Mouse (Mus musculus): ENCODE measurements at regions not wholly inside any gene's neighbourhood (a gene's known extent, or its start where the extent isn't known, plus 50 kb on each side); places are given as distances from the start of the nearest gene placed in this dataset.
A peak's percentile ranks its signal among the peaks of the same experiment; 100 is the strongest.

DNA sequence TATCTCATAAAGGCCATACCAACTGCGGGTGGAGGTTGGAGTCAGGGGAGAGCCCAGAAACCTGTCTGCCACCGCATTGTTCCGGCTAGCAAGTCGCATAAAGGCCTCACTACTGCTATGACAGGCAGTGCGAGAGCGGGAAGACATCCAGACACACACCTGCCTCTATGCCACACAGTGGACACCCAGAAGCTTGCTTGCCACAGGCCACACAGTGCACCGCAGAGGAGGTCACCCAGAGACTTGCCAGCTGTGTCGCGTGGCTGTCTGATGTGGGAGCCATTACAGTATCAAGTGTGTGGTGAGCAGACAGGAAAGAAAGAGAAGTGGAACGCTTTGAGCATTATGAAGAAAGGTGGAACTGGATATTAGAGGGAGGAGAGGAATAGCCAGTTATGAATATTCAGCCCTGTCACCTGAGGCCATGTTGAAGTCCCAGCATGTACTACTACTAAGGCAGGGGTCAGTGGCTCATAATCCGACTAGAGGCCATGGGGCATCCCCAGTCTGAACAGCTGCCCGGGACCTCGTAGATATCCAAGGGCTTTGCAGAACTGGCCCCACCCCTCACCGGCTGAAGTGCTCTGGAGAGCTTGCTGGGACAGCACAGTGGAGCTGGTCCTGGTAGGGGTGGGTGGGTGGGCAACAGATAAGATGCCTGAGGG is 87.6 kb upstream of the Gnai1 start:
- no peak overlapping the region for H3K4me3 ChIP-seq (ENCODE audit: control insufficient read depth in 1 of 2, insufficient read depth in 1 of 2, low read depth in 2 of 2, low read length in 2 of 2)
- H3K27me3 ChIP-seq (ENCODE audit: control insufficient read depth in 1 of 2, insufficient read depth in 2 of 2, low read length in 2 of 2): no peaks in the 10 kb centered on the region
- H3K9me3 ChIP-seq (replicated peaks; ENCODE audit: insufficient read depth, low read length): no peaks in the 10 kb centered on the region
- H3K9ac ChIP-seq (ENCODE audit: control insufficient read depth, low read depth, low read length, poor library complexity, severe bottlenecking): no peak overlapping the region
- no peaks in the 10 kb centered on the region for H3K36me3 ChIP-seq (ENCODE audit: control insufficient read depth in 1 of 2, insufficient read depth in 2 of 2, low read length in 2 of 2)
- no peaks in the 10 kb centered on the region for H3K4me1 ChIP-seq (ENCODE audit: control insufficient read depth in 1 of 2, insufficient read depth in 2 of 2, low read length in 2 of 2)
- DNase-seq (ENCODE audit: low read depth, low spot score): no peak
- no peaks in the 10 kb centered on the region for H3K79me2 ChIP-seq (ENCODE audit: control insufficient read depth, insufficient read depth, low read length, poor library complexity)
- TF ChIP-seq POLR2AphosphoS5 (IDR thresholded peaks at IDR 0.05; ENCODE audit: borderline replicate concordance, low read depth, low read length) (no peak), MXI1 (IDR thresholded peaks at IDR 0.05; ENCODE audit: low read depth, low read length) (no peak), TBP (IDR thresholded peaks at IDR 0.05; ENCODE audit: low read depth, low read length) (no peak), UBTF (IDR thresholded peaks at IDR 0.05; ENCODE audit: borderline replicate concordance, insufficient read depth, low read depth, low read length) (no peak), MAZ (IDR thresholded peaks at IDR 0.05; ENCODE audit: low read depth, low read length) (no peak), MYC (IDR thresholded peaks at IDR 0.05; ENCODE audit: low read depth, low read length) (no peak), ZC3H11A (IDR thresholded peaks at IDR 0.05; ENCODE audit: low read depth, low read length) (no peak), GABPA (IDR thresholded peaks at IDR 0.05; ENCODE audit: low read depth, low read length) (no peak), EP300 (IDR thresholded peaks at IDR 0.05; ENCODE audit: low read depth in 1 of 2, low read length in 2 of 2) (no peak), USF2 (IDR thresholded peaks at IDR 0.05; ENCODE audit: borderline replicate concordance in 1 of 2, insufficient read depth in 1 of 2, low read depth in 1 of 2, low read length in 2 of 2) (no peak), POLR2A (IDR thresholded peaks at IDR 0.05; ENCODE audit: control insufficient read depth in 1 of 2, insufficient read depth in 1 of 2, low read depth in 1 of 2, low read length in 2 of 2, poor library complexity in 1 of 2) (no peak)
- no peak overlapping the region for H3K27ac ChIP-seq (ENCODE audit: control insufficient read depth, low read depth, low read length)

DNA sequence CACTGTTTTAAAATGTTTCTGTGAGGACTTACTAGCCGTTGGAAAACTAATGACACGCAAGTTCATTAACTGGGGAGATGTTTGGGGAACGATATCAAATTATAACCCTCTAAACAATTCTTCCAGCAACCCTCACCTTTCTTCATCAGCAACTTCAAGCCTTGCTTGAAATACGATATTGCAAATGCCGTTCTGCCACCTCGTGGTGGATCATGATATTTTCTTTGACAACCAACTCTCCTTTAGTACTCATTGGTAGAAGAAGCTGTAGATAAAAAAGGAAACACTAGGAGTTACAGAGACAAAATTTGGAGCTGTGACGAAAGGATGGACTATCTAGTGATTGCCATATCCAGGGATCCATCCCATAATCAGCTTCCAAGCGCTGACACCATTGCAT is 85.8 kb upstream of the Gnai1 start:
- Histone ChIP-seq H3K4me1 (ENCODE audit: control insufficient read depth in 1 of 2, insufficient read depth in 2 of 2, low read length in 2 of 2) (no peaks in the 10 kb centered on the region), H3K36me3 (ENCODE audit: control insufficient read depth in 1 of 2, insufficient read depth in 2 of 2, low read length in 2 of 2) (no peaks in the 10 kb centered on the region), H3K79me2 (ENCODE audit: control insufficient read depth, insufficient read depth, low read length, poor library complexity) (no peaks in the 10 kb centered on the region), H3K4me3 (ENCODE audit: control insufficient read depth in 1 of 2, insufficient read depth in 1 of 2, low read depth in 2 of 2, low read length in 2 of 2) (no peak overlapping the region), H3K9me3 (replicated peaks; ENCODE audit: insufficient read depth, low read length) (no peaks in the 10 kb centered on the region), H3K27ac (ENCODE audit: control insufficient read depth, low read depth, low read length) (no peak overlapping the region), H3K27me3 (ENCODE audit: control insufficient read depth in 1 of 2, insufficient read depth in 2 of 2, low read length in 2 of 2) (no peaks in the 10 kb centered on the region), H3K9ac (ENCODE audit: control insufficient read depth, low read depth, low read length, poor library complexity, severe bottlenecking) (no peak overlapping the region)
- peak; percentile 54 for DNase-seq (ENCODE audit: low read depth, low spot score)
- no peak for TF ChIP-seq USF2 (IDR thresholded peaks at IDR 0.05; ENCODE audit: borderline replicate concordance in 1 of 2, insufficient read depth in 1 of 2, low read depth in 1 of 2, low read length in 2 of 2)
- TF ChIP-seq ETS1 (IDR thresholded peaks at IDR 0.05; ENCODE audit: low read depth, low read length): no peak
- TF ChIP-seq NELFE (IDR thresholded peaks at IDR 0.05; ENCODE audit: low read depth, low read length): no peak
- TF ChIP-seq MAZ (IDR thresholded peaks at IDR 0.05; ENCODE audit: low read depth, low read length): no peak
- no peak for TF ChIP-seq RCOR1 (IDR thresholded peaks at IDR 0.05; ENCODE audit: low read depth, low read length)
- TF ChIP-seq ZC3H11A (IDR thresholded peaks at IDR 0.05; ENCODE audit: low read depth, low read length): peak; percentile 53; the same call in 1 of the 2 replicates
- TF ChIP-seq SIN3A (IDR thresholded peaks at IDR 0.05; ENCODE audit: low read length): no peak
- no peak for TF ChIP-seq POLR2AphosphoS5 (IDR thresholded peaks at IDR 0.05; ENCODE audit: borderline replicate concordance, low read depth, low read length)
- no peak for TF ChIP-seq POLR2AphosphoS2 (IDR thresholded peaks at IDR 0.05; ENCODE audit: low read length)
- TF ChIP-seq JUND (IDR thresholded peaks at IDR 0.05; ENCODE audit: low read depth, low read length): no peak
- TF ChIP-seq ZKSCAN1 (IDR thresholded peaks at IDR 0.05; ENCODE audit: low read depth, low read length): no peak
- TF ChIP-seq TCF12 (IDR thresholded peaks at IDR 0.05; ENCODE audit: low read depth, low read length): no peak
- TF ChIP-seq ZMIZ1 (IDR thresholded peaks at IDR 0.05; ENCODE audit: low read depth, low read length): no peak
- TF ChIP-seq KAT2A (conservative IDR thresholded peaks at IDR 0.05; ENCODE audit: low read depth, low read length): no peak
- TF ChIP-seq CHD1 (IDR thresholded peaks at IDR 0.05; ENCODE audit: low read depth, low read length): no peak
- TF ChIP-seq MYC (IDR thresholded peaks at IDR 0.05; ENCODE audit: low read depth, low read length): no peak
- TF ChIP-seq HCFC1 (IDR thresholded peaks at IDR 0.05; ENCODE audit: low read depth, low read length): no peak
- peak; percentile 62 for TF ChIP-seq SMC3 (IDR thresholded peaks at IDR 0.05; ENCODE audit: low read depth, low read length)
- TF ChIP-seq ELF1 (IDR thresholded peaks at IDR 0.05; ENCODE audit: low read depth, low read length): no peak
- no peak for TF ChIP-seq BHLHE40 (IDR thresholded peaks at IDR 0.05; ENCODE audit: borderline replicate concordance, low read depth, low read length)
- TF ChIP-seq NRF1 (IDR thresholded peaks at IDR 0.05; ENCODE audit: insufficient read depth, low read depth, low read length, poor library complexity, severe bottlenecking): no peak
- no peak for TF ChIP-seq GATA1 (IDR thresholded peaks at IDR 0.05; ENCODE audit: low read depth, low read length)
- no peak for TF ChIP-seq GABPA (IDR thresholded peaks at IDR 0.05; ENCODE audit: low read depth, low read length)
- TF ChIP-seq MAX (IDR thresholded peaks at IDR 0.05; ENCODE audit: low read length): no peak
- peak in 2 of 3 experiments; percentile 25 to 61; a peak in 3 of 6 replicates for TF ChIP-seq CTCF (IDR thresholded peaks at IDR 0.05 in 2 of 3, conservative IDR thresholded peaks at IDR 0.05 in 1 of 3; ENCODE audit: control insufficient read depth in 1 of 3, insufficient read depth in 1 of 3, low read depth in 2 of 3, low read length in 3 of 3, poor library complexity in 1 of 3, severe bottlenecking in 1 of 3)
